Mouse (Mus musculus): Measurements from ENCODE around the gene Dcbld1. TPM values are rescaled to one million over a fixed set of nuclear protein-coding genes. Genes with fewer than 3 reads are reported as not detected.
"Not testable (repeated sequence)": the region's sequence is repeated elsewhere in the genome, so short reads cannot be mapped to it uniquely, and the experiment has no call there.

The Dcbld1 gene
- polyA plus RNA-seq, 1 experiment from 2014 or later, result 20.0 TPM

GRCm38 (mm10) chr10:52293921-52294577, 60.6 kb downstream of the Dcbld1 start:
- Histone ChIP-seq H3K27me3 (ENCODE audit: insufficient read depth, poor library complexity, severe bottlenecking) (no peaks in the 10 kb centered on the region), H3K4me1 (replicated peaks) (peaks cover 11% of the 10 kb centered on the region), H3K27ac (no peak overlapping the region), H3K4me3 (no peak overlapping the region), H3K36me3 (no peaks in the 10 kb centered on the region), H3K9me3 (no peaks in the 10 kb centered on the region)
- 94% methylated on average over 4 of the region's 4 CpGs for WGBS
- no peak for DNase-seq (ENCODE audit: low spot score)

- peaks cover 11% of the 10 kb centered on the region for H3K4me1 ChIP-seq (replicated peaks)
- no peaks in the 10 kb centered on the region for H3K27me3 ChIP-seq (ENCODE audit: insufficient read depth, poor library complexity, severe bottlenecking)
Measured at GRCm38 (mm10) chr10:52295934-52296333, 62.5 kb downstream of the Dcbld1 start.

GRCm38 (mm10) chr10:52298568-52298967, 65.1 kb downstream of the Dcbld1 start:
- H3K4me3 ChIP-seq; H3K36me3 ChIP-seq; DNase-seq (ENCODE audit: low spot score); H3K9me3 ChIP-seq; H3K27me3 ChIP-seq (ENCODE audit: insufficient read depth, poor library complexity, severe bottlenecking): not testable (repeated sequence)
- Histone ChIP-seq H3K27ac (peak overlapping the region; percentile 62), H3K4me1 (replicated peaks) (peaks cover 11% of the 10 kb centered on the region)

More at GRCm38 (mm10) chr10:52295934-52296333, 62.5 kb downstream of the Dcbld1 start:
- 93% methylated on average over 2 of the region's 2 CpGs for WGBS
- H3K4me3 ChIP-seq, result no peak overlapping the region
- DNase-seq (ENCODE audit: low spot score), result no peak
- no peak overlapping the region for H3K27ac ChIP-seq
- H3K36me3 ChIP-seq, result no peaks in the 10 kb centered on the region
- no peaks in the 10 kb centered on the region for H3K9me3 ChIP-seq

- peaks cover 11% of the 10 kb centered on the region for H3K4me1 ChIP-seq (replicated peaks)
- DNase-seq (ENCODE audit: low spot score), result no peak
- no peaks in the 10 kb centered on the region for H3K9me3 ChIP-seq
- no peaks in the 10 kb centered on the region for H3K27me3 ChIP-seq (ENCODE audit: insufficient read depth, poor library complexity, severe bottlenecking)
- peaks cover 12% of the 10 kb centered on the region for H3K36me3 ChIP-seq
- H3K27ac ChIP-seq, result no peak overlapping the region
- H3K4me3 ChIP-seq, result no peak overlapping the region
- 94% methylated on average over 4 of the region's 4 CpGs for WGBS
Measured at GRCm38 (mm10) chr10:52301766-52302165, 68.3 kb downstream of the Dcbld1 start.

- H3K4me3 ChIP-seq, result no peak overlapping the region
Measured at GRCm38 (mm10) chr10:52302271-52302670, 68.9 kb downstream of the Dcbld1 start.

GRCm38 (mm10) chr10:52304574-52304973, 71.2 kb downstream of the Dcbld1 start:
- H3K36me3 ChIP-seq, result peaks cover 17% of the 10 kb centered on the region
- H3K9me3 ChIP-seq, result no peaks in the 10 kb centered on the region
- no peak overlapping the region for H3K4me3 ChIP-seq
- H3K27ac ChIP-seq, result no peak overlapping the region
- no peaks in the 10 kb centered on the region for H3K27me3 ChIP-seq (ENCODE audit: insufficient read depth, poor library complexity, severe bottlenecking)
- WGBS, result 86% methylated on average over 7 of the region's 7 CpGs
- no peaks in the 10 kb centered on the region for H3K4me1 ChIP-seq (replicated peaks)
- DNase-seq (ENCODE audit: low spot score), result no peak

More at GRCm38 (mm10) chr10:52302271-52302670, 68.9 kb downstream of the Dcbld1 start:
- no peak for DNase-seq (ENCODE audit: low spot score)
- Histone ChIP-seq H3K27me3 (ENCODE audit: insufficient read depth, poor library complexity, severe bottlenecking) (no peaks in the 10 kb centered on the region), H3K36me3 (peaks cover 13% of the 10 kb centered on the region), H3K27ac (no peak overlapping the region), H3K4me1 (replicated peaks) (peaks cover 11% of the 10 kb centered on the region), H3K9me3 (no peaks in the 10 kb centered on the region)

GRCm38 (mm10) chr10:52309196-52309595, 75.8 kb downstream of the Dcbld1 start:
- 74% methylated on average over 8 of the region's 8 CpGs for WGBS
- no peak overlapping the region for H3K27ac ChIP-seq
- H3K36me3 ChIP-seq, result peaks cover 39% of the 10 kb centered on the region
- H3K9me3 ChIP-seq, result no peaks in the 10 kb centered on the region
- no peak overlapping the region for H3K4me3 ChIP-seq
- no peak for DNase-seq (ENCODE audit: low spot score)
- no peaks in the 10 kb centered on the region for H3K27me3 ChIP-seq (ENCODE audit: insufficient read depth, poor library complexity, severe bottlenecking)
- no peaks in the 10 kb centered on the region for H3K4me1 ChIP-seq (replicated peaks)

GRCm38 (mm10) chr10:52319506-52320286, 86.3 kb downstream of the Dcbld1 start:
- Histone ChIP-seq H3K4me1 (replicated peaks) (no peaks in the 10 kb centered on the region), H3K9me3 (no peaks in the 10 kb centered on the region), H3K36me3 (peaks cover 46% of the 10 kb centered on the region), H3K27ac (no peak overlapping the region), H3K4me3 (no peak overlapping the region), H3K27me3 (ENCODE audit: insufficient read depth, poor library complexity, severe bottlenecking) (no peaks in the 10 kb centered on the region)
- no peak for DNase-seq (ENCODE audit: low spot score)
- WGBS, result 97% methylated on average over 28 of the region's 28 CpGs

GRCm38 (mm10) chr10:52321918-52322317, 88.5 kb downstream of the Dcbld1 start:
- 86% methylated on average over 3 of the region's 3 CpGs for WGBS
- Histone ChIP-seq H3K4me1 (replicated peaks) (no peaks in the 10 kb centered on the region), H3K4me3 (no peak overlapping the region), H3K36me3 (peaks cover 35% of the 10 kb centered on the region), H3K9me3 (no peaks in the 10 kb centered on the region), H3K27ac (no peak overlapping the region), H3K27me3 (ENCODE audit: insufficient read depth, poor library complexity, severe bottlenecking) (no peaks in the 10 kb centered on the region)
- no peak for DNase-seq (ENCODE audit: low spot score)

GRCm38 (mm10) chr10:52331007-52331406, 97.6 kb downstream of the Dcbld1 start:
- Histone ChIP-seq H3K27ac (no peak overlapping the region), H3K27me3 (ENCODE audit: insufficient read depth, poor library complexity, severe bottlenecking) (no peaks in the 10 kb centered on the region), H3K4me1 (replicated peaks) (no peaks in the 10 kb centered on the region), H3K36me3 (peaks cover 5% of the 10 kb centered on the region; the same call in 1 of the 2 replicates), H3K4me3 (no peak overlapping the region), H3K9me3 (no peaks in the 10 kb centered on the region)
- DNase-seq (ENCODE audit: low spot score), result no peak
- 2% methylated on average over 1 of the region's 1 CpGs for WGBS

- not testable (repeated sequence) for H3K9me3 ChIP-seq; H3K27me3 ChIP-seq (ENCODE audit: insufficient read depth, poor library complexity, severe bottlenecking); H3K4me3 ChIP-seq; DNase-seq (ENCODE audit: low spot score); H3K27ac ChIP-seq; H3K4me1 ChIP-seq (replicated peaks)
- 95% methylated on average over 4 of the region's 4 CpGs for WGBS
- peaks cover 81% of the 10 kb centered on the region for H3K36me3 ChIP-seq
Measured at GRCm38 (mm10) chr10:52343324-52343723, 109.9 kb downstream of the Dcbld1 start.

GRCm38 (mm10) chr10:52353184-52353583, 119.8 kb downstream of the Dcbld1 start:
- no peak overlapping the region for H3K27ac ChIP-seq
- no peak for DNase-seq (ENCODE audit: low spot score)
- no peaks in the 10 kb centered on the region for H3K4me1 ChIP-seq (replicated peaks)
- H3K27me3 ChIP-seq (ENCODE audit: insufficient read depth, poor library complexity, severe bottlenecking), result no peaks in the 10 kb centered on the region
- no peaks in the 10 kb centered on the region for H3K9me3 ChIP-seq
- H3K4me3 ChIP-seq, result no peak overlapping the region
- 74% methylated on average over 9 of the region's 9 CpGs for WGBS
- H3K36me3 ChIP-seq, result peaks cover 71% of the 10 kb centered on the region

GRCm38 (mm10) chr10:52358467-52358866, 125.0 kb downstream of the Dcbld1 start, which contains the start of gene Gm26741:
TSS of gene Gm26741 (plus strand) at chr10:52358767.
- no peak for DNase-seq (ENCODE audit: low spot score)
- Histone ChIP-seq H3K27me3 (ENCODE audit: insufficient read depth, poor library complexity, severe bottlenecking) (no peaks in the 10 kb centered on the region), H3K4me1 (replicated peaks) (no peaks in the 10 kb centered on the region), H3K27ac (no peak within 1 kb of the TSS), H3K4me3 (no peak within 1 kb of the TSS), H3K9me3 (no peaks in the 10 kb centered on the region), H3K36me3 (peaks cover 26% of the 10 kb centered on the region)
- 95% methylated on average over 2 of the region's 2 CpGs for WGBS

All from hindbrain, embryonic 10.5 days (tissue).